In genomic region chr15:59721018-59721417, GRCm38 (mm10) we compare ENCODE assay signal across 21 mouse cellular contexts.
DNase-seq lines count a peak whose midpoint lies in the region; ATAC-seq lines count a peak whose summit lies in the region.
"Had no signal": no experiment of that assay in that cellular context is flagged by ENCODE, and none has a peak within 500 bp of the region (broad histone marks: within the 10 kb centered on the region; RNA-seq: fewer than 3 reads in every experiment).

No protein-coding gene starts in this region.

- H3K4me1 ChIP-seq in liver, embryonic 15.5 days (replicated peaks), result peaks cover 7% of the 10 kb centered on the region
- peaks cover 9% of the 10 kb centered on the region for H3K4me1 ChIP-seq in brown adipose tissue, adult 24 weeks (ENCODE audit: control insufficient read depth, insufficient read depth, insufficient read length, low read length)
- no peaks in the 10 kb centered on the region for H3K4me1 ChIP-seq in intestine, embryonic 16.5 days (ENCODE audit: control insufficient read depth, insufficient read depth, low read length)
- H3K4me1 ChIP-seq in heart, embryonic 12.5 days (replicated peaks), result no peaks in the 10 kb centered on the region
- H3K4me1 ChIP-seq: forebrain, embryonic 10.5 days; hindbrain, embryonic 10.5 days; lung, embryonic 15.5 days; neural tube, embryonic 15.5 days had no signal

- H3K27me3 ChIP-seq in liver, embryonic 15.5 days, result no peaks in the 10 kb centered on the region
- no peaks in the 10 kb centered on the region for H3K27me3 ChIP-seq in intestine, embryonic 16.5 days (replicated peaks; ENCODE audit: control insufficient read depth, insufficient read depth, low read length)
- H3K27me3 ChIP-seq in heart, embryonic 12.5 days (replicated peaks), result no peaks in the 10 kb centered on the region
- H3K27me3 ChIP-seq: lung, embryonic 15.5 days; neural tube, embryonic 15.5 days had no signal

- H3K9ac ChIP-seq in liver, embryonic 15.5 days, result no peak overlapping the region
- no peak overlapping the region for H3K9ac ChIP-seq in intestine, embryonic 16.5 days (ENCODE audit: low read depth, low read length)
- H3K9ac ChIP-seq in heart, embryonic 12.5 days, result no peak overlapping the region
- H3K9ac ChIP-seq: lung, embryonic 15.5 days; neural tube, embryonic 15.5 days had no signal

- 0 out of 2 replicates have a peak overlapping the region, but pooled peaks have one; percentile 10 for H3K27ac ChIP-seq in liver, embryonic 15.5 days (replicated peaks)
- H3K27ac ChIP-seq in brown adipose tissue, adult 24 weeks (replicated peaks; ENCODE audit: low read depth, low read length), result peak overlapping the region; percentile 67
- H3K27ac ChIP-seq in intestine, embryonic 16.5 days (ENCODE audit: low read length), result no peak overlapping the region
- H3K27ac ChIP-seq in heart, embryonic 12.5 days (ENCODE audit: poor library complexity, severe bottlenecking), result no peak overlapping the region
- H3K27ac ChIP-seq: forebrain, embryonic 10.5 days; heart, adult 2 months; hindbrain, embryonic 10.5 days; lung, embryonic 15.5 days; neural tube, embryonic 15.5 days had no signal

- DNase-seq in liver (no peak), 416B (ENCODE audit: low read depth) (peak; percentile 20)
- DNase-seq in monocyte, adult 2 months (ENCODE audit: low read depth in 1 of 2, low spot score in 2 of 2), result peak; percentile 44 to 50
- no peak for DNase-seq in frontal cortex, adult 2 months (ENCODE audit: extremely low spot score in 1 of 2, low spot score in 1 of 2)
- DNase-seq: cerebellum, adult 11 months; gastrocnemius, postnatal 10 days; kidney, adult 2 months; kidney, postnatal 10 days; midbrain, embryonic 14.5 days; retina, postnatal 1 day; thymus, adult 18-20 months had no signal

- no peak overlapping the region; the same call in 1 of the 2 replicates for H3K4me2 ChIP-seq in liver, embryonic 15.5 days
- no peak overlapping the region for H3K4me2 ChIP-seq in intestine, embryonic 16.5 days (ENCODE audit: low read depth, low read length)
- H3K4me2 ChIP-seq in heart, embryonic 12.5 days, result no peak overlapping the region
- H3K4me2 ChIP-seq: lung, embryonic 15.5 days; neural tube, embryonic 15.5 days had no signal

- ATAC-seq in liver, embryonic 15.5 days (ENCODE audit: insufficient read depth), result no peak
- no peak for ATAC-seq in intestine, embryonic 16.5 days
- ATAC-seq in heart, embryonic 12.5 days (ENCODE audit: insufficient number of reproducible peaks, low FRiP score), result no peak

- WGBS in liver, embryonic 15.5 days (ENCODE audit: insufficient replicate concordance), result 34% methylated on average over 6 of the region's 6 CpGs
- WGBS in intestine, embryonic 16.5 days, result 79% methylated on average over 6 of the region's 6 CpGs
- 74% methylated on average over 6 of the region's 6 CpGs for WGBS in heart, embryonic 12.5 days

- no peaks in the 10 kb centered on the region for H3K36me3 ChIP-seq in liver, embryonic 15.5 days (replicated peaks)
- H3K36me3 ChIP-seq in intestine, embryonic 16.5 days (ENCODE audit: control insufficient read depth, insufficient read depth, low read length), result no peaks in the 10 kb centered on the region
- H3K36me3 ChIP-seq in heart, embryonic 12.5 days, result no peaks in the 10 kb centered on the region
- H3K36me3 ChIP-seq: forebrain, embryonic 10.5 days; hindbrain, embryonic 10.5 days; lung, embryonic 15.5 days; neural tube, embryonic 15.5 days had no signal

- H3K9me3 ChIP-seq in liver, embryonic 15.5 days (replicated peaks), result no peaks in the 10 kb centered on the region
- no peaks in the 10 kb centered on the region for H3K9me3 ChIP-seq in intestine, embryonic 16.5 days (ENCODE audit: control insufficient read depth, low read length)
- H3K9me3 ChIP-seq in heart, embryonic 12.5 days (replicated peaks), result no peaks in the 10 kb centered on the region
- H3K9me3 ChIP-seq: forebrain, embryonic 10.5 days; hindbrain, embryonic 10.5 days; lung, embryonic 15.5 days; megakaryocyte, embryonic 14.5 days; neural tube, embryonic 15.5 days had no signal

- H3K4me3 ChIP-seq in liver, embryonic 15.5 days (replicated peaks), result no peak overlapping the region
- H3K4me3 ChIP-seq in brown adipose tissue, adult 24 weeks (ENCODE audit: insufficient read depth, low read depth, low read length), result no peak overlapping the region
- no peak overlapping the region for H3K4me3 ChIP-seq in intestine, embryonic 16.5 days (ENCODE audit: low read length)
- no peak overlapping the region for H3K4me3 ChIP-seq in heart, embryonic 12.5 days
- H3K4me3 ChIP-seq: forebrain, embryonic 10.5 days; heart, adult 2 months; hindbrain, embryonic 10.5 days; lung, embryonic 15.5 days; megakaryocyte, embryonic 14.5 days; neural tube, embryonic 15.5 days had no signal

Comparison
In these comparisons a context has a peak if more than half of its experiments do, and no peak if none do; other contexts are left out.
1. H3K27ac ChIP-seq: peak in liver, embryonic 15.5 days (single experiment) and brown adipose tissue, adult 24 weeks (single experiment); none in intestine, embryonic 16.5 days (single experiment) and heart, embryonic 12.5 days (single experiment).
2. DNase-seq: peak in 416B (single experiment) and monocyte, adult 2 months (2 of 2); none in liver (single experiment) and frontal cortex, adult 2 months (0 of 2).